Mouse (Mus musculus): ENCODE measurements around the gene Apbb1.

DNA sequence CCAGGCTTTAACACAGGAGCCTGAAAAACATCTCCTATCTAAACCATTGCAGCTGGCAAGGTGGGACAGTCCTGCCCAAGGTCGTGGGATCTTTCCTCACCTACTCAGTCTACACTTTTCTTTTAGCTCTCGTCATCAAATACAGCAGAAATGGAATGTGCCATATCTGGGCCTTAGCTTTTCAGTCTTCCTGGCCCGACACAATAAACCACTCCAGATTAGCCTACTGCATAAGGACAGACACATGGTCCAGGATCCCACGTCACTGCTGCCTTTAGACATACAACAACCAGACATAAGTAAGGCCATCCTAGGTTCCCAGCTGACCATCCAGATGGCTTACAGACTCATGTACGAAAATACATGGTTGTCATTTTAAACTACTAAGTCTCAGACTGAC, 71.3 kb downstream of the Apbb1 start:
- TF ChIP-seq CTCF (IDR thresholded peaks at IDR 0.05; ENCODE audit: extremely low read depth, insufficient read length, insufficient replicate concordance, low read depth, low read length) (no peak), POLR2A (IDR thresholded peaks at IDR 0.05; ENCODE audit: low read depth, low read length) (no peak)

All from small intestine, adult 2 months (tissue).